Mouse (Mus musculus) spleen, postnatal 4 days (tissue): ENCODE measurements around the gene Cdc5l.
"Not testable (repeated sequence)": the region's sequence is repeated elsewhere in the genome, so short reads cannot be mapped to it uniquely, and the experiment has no call there.

Experiments
- DNase-seq, 2 experiments: peaks; one replicate each; pipeline ENCODE4 v3.0.0; 2022; ENCODE audit warnings: low spot score in 2 of 2

The Cdc5l gene

DNA sequence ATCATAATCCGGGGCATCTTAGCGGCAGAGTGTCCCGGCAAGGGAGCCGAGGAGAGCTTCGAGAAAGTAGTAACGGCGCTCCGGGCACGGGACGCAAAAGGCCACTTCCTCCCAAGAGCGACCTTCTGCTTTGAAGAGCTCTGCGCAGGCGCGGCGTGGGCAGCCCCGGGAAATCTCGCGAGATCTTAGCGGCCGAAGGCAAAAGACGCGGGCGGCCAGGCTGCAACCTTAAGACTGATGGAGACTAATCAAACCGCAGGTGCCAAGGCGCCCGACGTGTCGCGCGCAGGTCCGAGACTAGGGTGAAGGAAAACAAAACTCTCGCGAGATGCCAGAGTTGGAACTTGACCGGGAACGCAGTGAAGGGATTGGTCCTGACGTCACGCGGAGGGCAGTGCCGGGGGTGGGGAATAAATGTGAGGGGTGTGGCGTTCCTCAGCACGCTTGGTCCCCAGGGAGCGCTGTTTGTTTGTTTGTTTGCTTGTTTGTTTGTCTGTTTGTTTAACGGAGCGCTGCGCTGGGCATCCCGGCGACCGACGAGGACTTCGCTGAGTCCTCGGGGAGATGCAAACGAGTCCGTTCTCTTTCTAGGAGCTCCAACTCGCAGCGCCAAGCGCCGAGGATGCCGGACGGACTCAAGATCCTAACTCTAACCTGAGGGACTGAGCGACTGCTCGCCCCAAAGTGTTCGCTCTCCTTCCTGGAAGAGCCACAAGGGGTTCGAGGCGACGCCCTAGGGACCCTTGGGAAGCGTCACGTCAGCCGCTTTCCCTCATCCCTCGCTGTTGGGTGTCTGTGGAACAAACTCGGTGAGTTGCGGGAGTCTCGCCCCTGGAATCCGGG, at the start of gene Cdc5l:
Cdc5l (minus strand) TSS at position 319 of the 843 bp plus-strand sequence.
- peak; percentile 97 to 99 for DNase-seq

DNA sequence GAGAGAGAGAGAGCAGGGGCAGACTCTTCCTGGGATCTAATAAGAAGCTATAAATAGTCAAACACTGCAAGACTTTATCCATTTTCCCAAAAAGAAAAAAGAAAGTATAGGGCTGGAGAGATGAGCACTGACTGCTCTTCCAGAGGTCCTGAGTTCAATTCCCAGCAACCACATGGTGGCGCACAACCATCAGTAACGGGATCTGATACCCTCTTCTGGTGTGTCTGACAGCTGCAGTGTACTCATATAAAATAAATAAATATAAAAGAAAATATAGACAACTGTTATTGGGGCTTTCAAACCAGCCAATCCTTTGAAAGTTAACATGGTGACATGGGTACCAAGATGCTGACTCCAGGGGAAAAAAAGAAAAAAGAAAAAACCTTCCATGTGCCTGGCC, 46.9 kb upstream of the Cdc5l start:
- no peak for DNase-seq

GRCm38 (mm10) chr17:45478234-45478825, 44.8 kb upstream of the Cdc5l start:
- DNase-seq = peak; percentile 75 to 93

DNA sequence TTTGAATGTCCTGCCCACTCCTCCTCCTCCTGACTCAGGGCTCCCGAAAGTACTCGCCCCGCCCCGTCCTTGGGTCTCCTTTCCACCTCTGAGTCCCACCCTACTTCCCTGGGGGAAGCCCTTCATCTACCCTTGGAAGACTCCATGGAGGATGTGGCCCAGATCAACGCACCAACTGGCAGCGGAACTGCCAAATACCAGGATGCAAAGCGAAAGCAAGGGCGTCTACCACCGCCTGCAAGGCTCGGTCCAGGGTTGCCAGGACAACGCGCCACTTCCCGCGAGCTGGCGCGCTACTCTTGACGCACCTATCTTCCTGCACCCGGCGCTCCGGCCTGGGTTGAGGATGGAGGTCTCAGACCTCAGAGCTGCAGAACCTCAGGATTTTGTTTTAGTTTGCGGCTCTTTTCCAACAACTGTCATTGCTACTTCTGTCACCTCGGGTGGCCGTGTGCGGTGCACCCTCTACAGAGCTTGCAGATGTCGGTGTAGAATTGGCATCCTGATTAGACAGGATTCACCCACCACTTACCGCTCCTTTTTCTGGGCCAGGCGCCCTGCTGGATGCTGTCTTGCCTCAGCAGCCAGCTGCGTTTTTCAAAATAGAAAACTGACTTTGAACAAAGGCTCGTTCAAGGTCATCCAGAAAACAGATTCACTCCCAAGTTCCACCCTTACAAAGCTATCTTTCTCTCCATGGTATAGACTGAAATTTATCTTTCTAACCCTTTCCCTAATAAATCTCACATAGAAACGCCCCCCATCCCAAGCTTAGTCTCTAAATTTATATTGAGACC, 41.3 kb upstream of the Cdc5l start, which contains the start of gene Spats1:
Spats1 (minus strand) TSS at position 747 of the 797 bp plus-strand sequence.
- DNase-seq = peak in 1 of 2 experiments; percentile 18

DNA sequence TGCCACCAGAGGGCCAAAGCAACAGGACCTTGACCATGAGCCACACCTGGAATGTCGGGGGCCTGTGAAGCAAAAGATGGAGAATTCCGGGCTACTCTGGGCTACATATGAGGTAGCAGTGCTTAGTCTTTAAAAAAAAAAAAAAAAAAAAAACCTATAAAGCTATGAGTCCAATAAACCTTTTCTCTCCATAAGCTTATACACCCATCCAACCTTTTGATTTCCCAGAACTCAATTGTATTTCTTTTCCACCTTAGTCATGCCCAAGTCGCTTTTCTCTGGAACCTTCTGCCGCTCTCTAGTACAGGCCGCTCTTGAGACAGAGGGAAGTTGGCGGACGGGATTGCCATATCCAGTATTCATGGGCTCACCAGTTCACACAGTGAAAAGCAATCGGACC, 40.6 kb upstream of the Cdc5l start:
- DNase-seq = no peak

DNA sequence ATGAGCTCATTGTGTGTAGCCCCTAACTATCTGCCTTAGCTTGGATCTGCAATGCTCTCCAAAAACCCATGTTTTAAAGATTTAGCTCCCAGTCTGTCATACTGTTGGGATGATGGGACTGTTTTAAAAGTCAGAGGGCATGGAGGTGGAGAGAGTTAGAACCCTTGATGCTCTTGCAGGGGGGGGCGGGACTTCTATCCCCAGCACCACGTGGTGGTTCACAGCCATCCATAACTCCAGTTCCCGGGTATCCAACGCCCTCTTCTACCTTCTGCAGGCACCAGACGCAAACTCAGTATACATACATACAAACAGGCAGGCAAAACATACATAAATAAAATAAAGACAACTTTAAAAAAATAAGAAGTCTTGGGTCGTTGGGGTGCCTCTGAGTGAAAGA, 40.1 kb upstream of the Cdc5l start:
- no peak for DNase-seq

- DNase-seq = no peak
Measured at GRCm38 (mm10) chr17:45470726-45471125, 37.2 kb upstream of the Cdc5l start.

DNA sequence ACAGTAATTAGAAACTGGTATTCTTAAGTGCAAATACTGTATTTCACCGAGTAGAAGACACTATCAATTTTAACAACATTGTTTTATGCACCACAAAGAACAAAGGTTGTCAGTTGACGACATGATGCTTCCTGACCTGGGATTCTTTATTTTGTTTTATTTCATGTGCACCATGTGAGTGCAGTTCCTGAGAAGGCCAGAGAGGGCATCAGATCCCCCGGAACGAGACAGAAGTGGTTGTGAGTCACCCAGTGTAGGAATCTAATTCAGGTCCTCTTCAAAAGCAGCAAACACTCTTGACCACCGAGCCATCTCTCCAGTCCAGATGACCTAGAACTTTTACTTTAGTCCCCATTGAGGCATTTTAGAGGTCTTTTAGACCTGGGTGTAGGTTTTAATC, 34.8 kb upstream of the Cdc5l start:
- no peak for DNase-seq

DNA sequence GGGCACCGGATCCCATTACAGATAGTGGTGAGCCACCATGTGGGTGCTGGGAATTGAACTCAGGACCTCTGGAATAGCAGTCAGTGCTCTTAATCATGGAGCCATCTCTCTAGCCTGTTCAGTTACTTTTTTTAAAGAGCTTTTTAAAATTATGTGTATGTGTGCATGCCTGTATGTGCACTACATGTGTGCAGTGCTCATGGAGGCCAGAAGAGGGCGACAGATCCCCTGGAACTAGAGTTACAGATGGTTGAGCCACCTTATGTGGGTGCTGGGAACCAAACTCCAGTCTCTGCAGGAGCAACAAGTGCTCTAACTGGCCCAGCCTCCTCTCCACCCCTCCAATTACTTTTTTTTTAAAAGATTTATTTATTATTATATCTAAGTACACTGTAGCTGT, 33.2 kb upstream of the Cdc5l start:
- no peak for DNase-seq

- DNase-seq = no peak
Measured at GRCm38 (mm10) chr17:45464255-45464654, 30.7 kb upstream of the Cdc5l start.

DNA sequence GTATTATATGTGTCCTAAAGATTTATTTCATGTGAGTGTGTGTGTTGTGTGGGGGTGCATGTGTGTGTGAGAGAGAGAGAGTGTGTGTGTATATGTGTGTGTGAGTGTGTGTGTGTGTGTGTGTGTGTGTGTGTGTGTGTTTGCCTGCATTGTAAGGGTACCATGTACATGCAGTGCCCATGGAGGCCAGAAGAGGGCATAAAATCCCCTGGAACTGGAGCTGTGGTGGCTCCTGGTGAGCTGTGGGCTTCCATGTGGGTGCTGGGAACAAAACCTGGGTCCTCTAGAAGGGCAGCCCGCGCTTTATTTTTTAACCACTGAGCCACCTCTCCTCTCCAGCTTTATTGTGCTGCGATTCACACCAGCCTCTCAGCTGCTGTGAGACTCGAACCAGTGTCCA, 29.0 kb upstream of the Cdc5l start:
- no peak for DNase-seq

DNA sequence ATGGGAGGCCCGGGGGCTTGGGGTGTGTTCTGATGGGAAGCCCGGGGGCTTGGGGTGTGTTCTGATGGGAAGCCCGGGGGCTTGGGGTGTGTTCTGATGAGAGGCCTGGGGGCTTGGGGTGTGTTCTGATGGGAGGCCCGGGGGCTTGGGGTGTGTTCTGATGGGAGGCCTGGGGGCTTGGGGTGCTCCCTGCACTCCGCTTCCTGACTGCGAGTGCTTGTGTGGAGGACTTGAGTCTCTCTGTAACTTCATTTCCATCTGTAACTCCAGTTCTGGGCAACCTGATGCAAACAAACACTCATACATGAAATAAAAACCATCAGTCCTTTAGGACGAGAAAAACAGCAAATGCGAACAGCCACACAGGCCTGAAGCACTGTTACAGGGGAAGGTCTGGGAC, 25.5 kb upstream of the Cdc5l start:
- no peak for DNase-seq

GRCm38 (mm10) chr17:45458516-45458915, 25.0 kb upstream of the Cdc5l start:
- no peak for DNase-seq

- no peak for DNase-seq
Measured at GRCm38 (mm10) chr17:45457487-45457886, 23.9 kb upstream of the Cdc5l start.

GRCm38 (mm10) chr17:45456260-45457152, 23.0 kb upstream of the Cdc5l start:
- no peak for DNase-seq

- DNase-seq = not testable (repeated sequence)
Measured at GRCm38 (mm10) chr17:45455783-45456182, 22.2 kb upstream of the Cdc5l start.

DNA sequence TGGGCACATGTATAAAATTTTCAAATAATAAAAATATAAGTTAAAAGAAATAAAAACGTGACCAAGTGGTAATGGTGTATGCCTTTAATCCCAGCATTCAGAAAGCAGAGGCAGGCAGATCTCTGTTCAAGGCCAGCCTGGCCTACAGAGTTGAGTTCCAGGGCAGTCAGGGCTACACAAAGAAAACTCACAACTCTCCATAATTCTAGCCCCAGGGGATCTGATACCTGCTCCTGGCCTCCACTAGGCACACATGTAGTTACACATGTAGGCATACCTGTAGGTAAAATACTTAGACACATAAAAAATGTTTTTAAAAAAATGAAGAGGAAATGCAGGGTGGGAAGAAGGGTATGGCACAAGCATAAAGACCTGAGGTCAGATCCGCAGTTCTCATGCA, 21.3 kb upstream of the Cdc5l start:
- DNase-seq = no peak

DNA sequence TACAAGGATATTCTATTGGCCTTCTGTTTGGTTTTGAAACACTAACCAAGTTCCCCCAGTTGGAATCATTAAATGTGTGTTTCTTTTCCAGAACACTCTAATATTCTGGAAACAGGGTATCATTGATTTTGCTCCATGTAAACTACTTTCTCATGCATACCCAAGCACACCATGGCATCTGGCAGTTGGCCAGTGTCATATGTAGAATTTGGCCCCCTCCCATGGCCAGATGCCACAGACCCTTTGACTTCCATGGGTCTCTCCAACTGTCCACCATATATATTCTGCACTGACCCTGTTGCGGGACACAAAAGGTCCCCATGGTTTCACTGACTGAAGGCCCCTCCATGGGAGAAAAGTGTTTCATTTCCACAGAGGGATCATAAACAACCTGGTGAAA, 18.7 kb upstream of the Cdc5l start:
- DNase-seq = no peak

DNA sequence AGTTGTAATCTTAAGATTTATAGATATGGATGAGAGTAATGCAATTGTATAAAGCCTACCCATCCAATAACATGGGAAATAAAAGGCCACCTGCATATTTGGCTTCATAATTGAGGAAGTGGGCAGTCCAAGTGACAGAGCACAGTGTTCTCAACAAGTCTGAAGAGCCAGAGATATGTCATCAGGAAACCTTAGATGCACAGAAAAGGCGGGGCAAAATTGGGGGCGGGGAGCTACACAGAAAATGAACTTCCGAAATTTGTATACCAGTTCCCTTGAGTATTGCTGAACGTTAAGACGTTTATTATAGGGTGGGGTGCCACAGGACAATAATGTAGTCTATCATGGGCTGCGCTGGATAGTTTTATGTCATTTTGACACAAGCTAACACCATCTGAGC, 16.6 kb upstream of the Cdc5l start:
- DNase-seq = no peak

GRCm38 (mm10) chr17:45449586-45449985, 16.0 kb upstream of the Cdc5l start:
- DNase-seq = no peak

DNA sequence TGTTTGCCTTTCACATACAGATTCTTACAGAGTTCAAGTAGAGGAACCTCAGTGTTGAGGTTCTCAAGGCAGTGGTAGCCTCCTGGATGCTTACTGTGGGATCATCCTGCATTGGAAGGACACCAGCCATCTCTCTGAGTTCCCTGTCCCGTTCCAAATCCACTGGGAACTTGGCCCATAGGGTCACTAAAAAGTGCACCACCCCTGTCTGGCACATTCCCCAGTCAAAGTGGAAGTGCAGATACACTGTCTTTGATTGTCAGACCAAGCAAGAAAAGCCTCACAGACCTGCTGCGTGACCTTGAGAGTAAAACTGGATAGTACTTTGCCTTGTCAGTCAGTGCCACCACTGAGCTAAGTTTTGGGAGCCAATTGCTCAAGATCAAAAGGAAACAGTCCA, 13.5 kb upstream of the Cdc5l start:
- no peak for DNase-seq
